Mouse (Mus musculus) urinary bladder, postnatal 10 days (tissue): ENCODE measurements around the gene Ggt1.
A peak's percentile ranks its signal among the peaks of the same experiment; 100 is the strongest.

ENCODE experiments used
- DNase-seq: peaks from one replicate; pipeline ENCODE4 v3.0.0; 2022; ENCODE audit warnings: low spot score

Gene Ggt1

GRCm38 (mm10) chr10:75633048-75633447 lies 71.6 kb downstream of the Ggt1 start:
- DNase-seq: no peak

- no peak for DNase-seq
Observed at GRCm38 (mm10) chr10:75633576-75634139, 72.3 kb downstream of the Ggt1 start.

- DNase-seq: no peak
Observed at GRCm38 (mm10) chr10:75634610-75635009, 73.2 kb downstream of the Ggt1 start.

GRCm38 (mm10) chr10:75635019-75635692 lies 73.8 kb downstream of the Ggt1 start:
- DNase-seq: no peak

- peak; percentile 21 for DNase-seq
Observed at GRCm38 (mm10) chr10:75635693-75636055, 74.3 kb downstream of the Ggt1 start.
